Mouse (Mus musculus) heart, adult 2 months (tissue): ENCODE measurements around the gene Atxn7l1. TPM values are rescaled to one million over a fixed set of nuclear protein-coding genes. Genes with fewer than 3 reads are reported as not detected.

ENCODE experiments used
- DNase-seq, 2 experiments: peaks; one replicate each; pipeline ENCODE4 v3.0.0; 2021
- H3K27ac ChIP-seq: fragments of 200-600 bp; 2 replicates; pipeline ENCODE4 v1.8.1; 2022
- H3K27me3 ChIP-seq: fragments of 200-500 bp; 2 replicates; pipeline ENCODE4 v1.6.1; 2012; ENCODE audit warnings: mild to moderate bottlenecking, low read length, inconsistent platforms, mixed read lengths; ENCODE audit not compliant: control insufficient read depth, insufficient read depth
- H3K36me3 ChIP-seq: fragments of 200-500 bp; 2 replicates; pipeline ENCODE4 v1.6.1; 2012; ENCODE audit warnings: low read length, inconsistent platforms; ENCODE audit not compliant: control insufficient read depth, insufficient read depth
- H3K4me1 ChIP-seq: fragments of 200-500 bp; 2 replicates; pipeline ENCODE4 v1.6.1; 2011; ENCODE audit warnings: low read length; ENCODE audit not compliant: control insufficient read depth, insufficient read depth
- H3K4me3 ChIP-seq: fragments of 200-600 bp; 2 replicates; pipeline ENCODE4 v1.8.1; 2022
- H3K79me2 ChIP-seq: fragments of 200-500 bp; replicated peaks from 2 replicates; pipeline ENCODE4 v1.6.1; 2012; ENCODE audit warnings: mild to moderate bottlenecking, inconsistent platforms, low read length, moderate library complexity, mixed read lengths; ENCODE audit not compliant: control insufficient read depth, insufficient read depth
- H3K9ac ChIP-seq: fragments of 200-500 bp; 2 replicates; pipeline ENCODE4 v1.6.1; 2012; ENCODE audit warnings: low read depth, mild to moderate bottlenecking, control low read depth, inconsistent platforms, low read length, mixed read lengths
- CTCF ChIP-seq: fragments of 200-600 bp; IDR thresholded peaks from 2 replicates; pipeline ENCODE4 v1.8.1; 2022; ENCODE audit warnings: antibody characterized with exemption, mild to moderate bottlenecking, moderate library complexity
- EP300 ChIP-seq: fragments of 200-500 bp; IDR thresholded peaks from 2 replicates; pipeline ENCODE4 v1.6.1; 2011; ENCODE audit warnings: low read depth, low read length, control low read depth; ENCODE audit not compliant: insufficient read depth
- POLR2A ChIP-seq: fragments of 200-500 bp; IDR thresholded peaks from 2 replicates; pipeline ENCODE4 v1.6.1; 2011; ENCODE audit warnings: mild to moderate bottlenecking, low read depth, low read length, control low read depth; ENCODE audit not compliant: insufficient read depth
- WGBS: fragments of 180-500 bp; shearing (Covaris S2); methylation state at CpG from one replicate; pipeline ENCODE4 v1.1.7; 2018; 5-methylcytosine and 5-hydroxymethylcytosine counted together
- intact Hi-C: fragments of 180-260 bp; cut with DNase I; formaldehyde crosslinking; loops from one replicate; pipeline ENCODE4 v1.15.1; 2025
- polyA plus RNA-seq: library from polyadenylated mRNA; depleted of rRNA; stranded (reverse); fragments of >200 nt; gene quantifications from 2 replicates; pipeline ENCODE4 v1.2.3, GENCODE M21; 2012
- total RNA-seq, 2 experiments: library from RNA; stranded (reverse); gene quantifications; 2 replicates each; pipeline ENCODE4 v1.2.3; 2021

The Atxn7l1 gene
- total and polyA plus RNA-seq, 3 experiments = 18.8 to 21.6 (median 19.0) TPM

DNA sequence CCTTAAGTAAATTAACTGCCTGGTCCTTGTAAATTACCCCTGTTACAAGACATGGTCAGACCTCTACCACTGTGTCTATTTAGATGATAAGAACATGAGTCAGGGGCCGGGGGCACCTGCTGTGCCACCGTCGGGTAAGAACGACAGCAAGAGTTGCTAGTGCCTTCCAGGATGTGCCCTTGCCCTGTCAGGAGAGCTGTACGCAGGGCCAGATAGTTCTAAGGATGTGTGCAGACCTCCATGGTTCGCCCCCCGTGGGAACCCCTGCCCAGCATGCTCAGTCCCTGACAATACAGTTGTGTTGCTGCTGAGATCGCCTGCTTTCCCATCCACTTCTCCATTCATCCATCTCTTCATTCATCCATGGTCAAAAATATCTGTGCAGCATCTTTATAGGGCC, 217.6 kb downstream of the Atxn7l1 start:
- Histone ChIP-seq H3K9ac (no peak overlapping the region), H3K27ac (no peak overlapping the region), H3K4me3 (no peak overlapping the region), H3K27me3 (no peaks in the 10 kb centered on the region), H3K36me3 (no peaks in the 10 kb centered on the region), H3K4me1 (no peaks in the 10 kb centered on the region), H3K79me2 (no peaks in the 10 kb centered on the region)
- DNase-seq = no peak
- TF ChIP-seq CTCF (no peak), EP300 (no peak), POLR2A (no peak)
- intact Hi-C loops = no loop called here
- WGBS = 92% methylated on average over 8 of the region's 8 CpGs

DNA sequence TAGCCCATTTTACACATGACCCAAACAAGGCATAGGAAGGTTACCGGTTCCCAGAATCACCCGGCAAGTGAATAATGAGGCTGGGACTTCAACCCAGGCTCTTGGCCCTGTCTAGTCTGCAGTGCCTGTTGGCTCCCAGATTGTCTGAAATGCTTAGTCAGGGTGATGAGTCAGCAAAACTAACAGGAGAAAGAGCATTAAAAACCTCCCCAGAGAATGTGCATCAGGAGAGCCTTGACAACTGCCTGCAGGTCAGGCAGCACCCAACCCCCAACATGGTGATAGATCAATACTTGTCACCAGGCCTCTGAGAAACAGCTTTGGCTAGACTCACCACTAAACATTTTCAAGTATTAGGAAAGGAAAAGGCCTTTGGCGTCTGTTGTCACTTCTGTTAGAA, 222.1 kb downstream of the Atxn7l1 start:
- H3K4me1 ChIP-seq = no peaks in the 10 kb centered on the region
- H3K27ac ChIP-seq = no peak overlapping the region

GRCm38 (mm10) chr12:33379624-33380445, 232.3 kb downstream of the Atxn7l1 start:
- Histone ChIP-seq H3K4me1 (no peaks in the 10 kb centered on the region), H3K9ac (0 out of 2 replicates have a peak overlapping the region, but pooled peaks have one; percentile 4), H3K79me2 (no peaks in the 10 kb centered on the region), H3K4me3 (peak overlapping the region; percentile 30; the same call in 1 of the 2 replicates), H3K27me3 (0 out of 2 replicates have a peak, but pooled peaks cover 1% of the 10 kb centered on the region), H3K36me3 (no peaks in the 10 kb centered on the region), H3K27ac (no peak overlapping the region)
- 0 out of 2 replicates have a peak, but pooled peaks have one; percentile 29 for TF ChIP-seq EP300
- peak; percentile 85 for TF ChIP-seq CTCF
- no peak for TF ChIP-seq POLR2A
- intact Hi-C loops = loop anchor here (2.0 kb wide), 1 partner anchor 353 kb away; no protein-coding TSS in a partner anchor
- DNase-seq = peak; percentile 54 to 75
- WGBS = 17% methylated on average over 22 of the region's 22 CpGs

More for the DNA sequence above, 222.1 kb downstream of the Atxn7l1 start:
- intact Hi-C loops = no loop called here
- Histone ChIP-seq H3K27me3 (no peaks in the 10 kb centered on the region), H3K4me3 (no peak overlapping the region), H3K9ac (no peak overlapping the region), H3K79me2 (no peaks in the 10 kb centered on the region), H3K36me3 (no peaks in the 10 kb centered on the region)
- no peak for DNase-seq
- TF ChIP-seq POLR2A (no peak), CTCF (no peak), EP300 (no peak)
- WGBS = 88% methylated on average over 3 of the region's 3 CpGs

- no peak overlapping the region for H3K27ac ChIP-seq
- no peaks in the 10 kb centered on the region for H3K36me3 ChIP-seq
- no peak overlapping the region for H3K9ac ChIP-seq
- no peaks in the 10 kb centered on the region for H3K79me2 ChIP-seq
- peak; percentile 67; the same call in 1 of the 2 replicates for TF ChIP-seq EP300
- peak; percentile 91 for TF ChIP-seq CTCF
- TF ChIP-seq POLR2A = no peak
- no peak overlapping the region for H3K4me3 ChIP-seq
- intact Hi-C loops = loop anchor here (1.0 to 5.0 kb wide), 4 partner anchors 35 to 1804 kb away; no protein-coding TSS in a partner anchor
- no peaks in the 10 kb centered on the region for H3K27me3 ChIP-seq
- peak; percentile 55 to 69 for DNase-seq
- 15% methylated on average over 5 of the region's 5 CpGs for WGBS
- H3K4me1 ChIP-seq = no peaks in the 10 kb centered on the region
These were observed 241.3 kb downstream of the Atxn7l1 start for GRCm38 (mm10) chr12:33388842-33389241.

DNA sequence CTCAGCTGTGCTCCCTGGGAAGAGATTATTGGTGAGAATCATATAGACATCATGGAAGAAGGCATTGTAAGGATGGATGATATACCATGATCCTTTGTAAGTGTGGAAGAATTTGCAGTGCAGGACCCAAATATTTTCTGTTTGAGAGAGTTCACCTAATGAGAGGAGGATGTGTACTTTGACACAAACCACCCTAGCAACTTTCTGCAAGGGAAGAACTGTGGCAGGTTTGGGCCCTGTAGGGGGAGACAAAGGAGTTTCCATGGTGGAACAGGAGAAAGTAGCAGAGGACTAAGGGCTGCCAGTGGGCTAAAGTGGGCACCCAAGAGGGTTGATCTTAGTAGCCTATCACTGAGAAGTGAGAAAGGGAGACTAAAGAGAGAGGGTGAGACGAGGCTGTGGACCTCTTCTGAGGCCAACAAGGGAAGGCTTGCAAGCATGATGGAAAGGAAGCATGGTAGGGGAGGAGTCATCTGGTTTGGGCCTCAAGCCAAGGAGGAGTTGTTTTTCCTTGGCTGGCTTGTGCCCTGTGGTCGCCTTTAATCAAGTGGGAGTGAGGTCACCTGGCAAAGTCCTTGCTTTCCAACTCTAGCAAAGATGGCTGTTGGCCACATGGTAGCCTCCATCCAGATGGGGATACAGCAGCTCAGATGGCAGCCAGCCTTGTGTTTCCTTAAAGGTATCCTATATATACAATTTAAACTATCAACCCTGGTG, 243.5 kb downstream of the Atxn7l1 start:
- DNase-seq = no peak
- no peaks in the 10 kb centered on the region for H3K27me3 ChIP-seq
- intact Hi-C loops = no loop called here
- H3K9ac ChIP-seq = no peak overlapping the region
- H3K36me3 ChIP-seq = no peaks in the 10 kb centered on the region
- TF ChIP-seq EP300 (no peak), POLR2A (no peak), CTCF (no peak)
- no peak overlapping the region for H3K4me3 ChIP-seq
- H3K4me1 ChIP-seq = no peaks in the 10 kb centered on the region
- WGBS = 26% methylated on average over 2 of the region's 2 CpGs
- no peak overlapping the region for H3K27ac ChIP-seq
- no peaks in the 10 kb centered on the region for H3K79me2 ChIP-seq
